Mouse (Mus musculus): Measurements from ENCODE around the gene Mybbp1a.

- no peak for TF ChIP-seq CTCF (IDR thresholded peaks at IDR 0.05; ENCODE audit: extremely low read depth, insufficient read length, insufficient replicate concordance, low read depth, low read length)
- no peak for TF ChIP-seq POLR2A (IDR thresholded peaks at IDR 0.05; ENCODE audit: low read depth, low read length)
Measured at GRCm38 (mm10) chr11:72489397-72489796, 48.2 kb downstream of the Mybbp1a start.
